Mouse (Mus musculus): ENCODE measurements at regions not wholly inside any gene's neighbourhood (a gene's known extent, or its start where the extent isn't known, plus 50 kb on each side); places are given as distances from the start of the nearest gene placed in this dataset.

DNA sequence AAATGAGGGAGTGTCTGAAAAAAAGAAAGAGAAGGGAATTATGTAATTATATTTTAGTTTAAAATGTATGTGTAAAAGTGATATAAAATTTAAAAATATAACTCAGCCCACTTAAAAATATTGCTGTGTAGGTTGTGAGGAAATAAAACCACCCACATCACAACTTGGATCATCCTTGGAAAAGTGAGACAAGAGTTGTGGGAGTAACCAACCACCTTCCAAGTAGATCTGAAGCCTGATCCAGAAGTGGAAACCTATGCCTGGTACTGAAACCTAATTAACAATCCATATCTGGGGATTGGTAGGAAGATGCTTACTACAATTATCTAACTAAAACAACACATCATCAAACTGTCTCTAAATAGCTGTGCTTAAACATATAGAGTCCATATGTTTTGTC, 743.1 kb downstream of the Stim2 start:
- intact Hi-C loops (cut with DNase I) = no loop called here
- DNase-seq = no peak

DNA sequence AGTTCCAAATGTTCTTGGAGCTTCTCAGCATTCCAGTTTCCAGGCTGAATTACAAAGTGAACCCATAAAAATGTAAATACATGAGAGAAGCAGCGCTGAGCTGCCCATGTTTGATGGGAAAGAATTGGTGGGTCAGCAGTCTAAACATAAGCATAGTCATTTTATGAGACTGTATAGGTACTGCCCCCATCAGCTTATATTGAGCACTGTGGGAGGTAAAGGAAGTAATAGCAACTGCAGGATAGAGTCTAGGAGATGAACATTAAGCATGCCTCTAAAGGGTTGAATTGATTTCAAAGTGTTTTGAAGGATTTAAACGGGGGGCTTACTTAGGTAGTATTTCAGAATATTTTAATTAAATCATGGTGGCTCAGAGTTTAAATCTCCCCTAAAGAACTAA, 748.7 kb downstream of the Stim2 start:
- DNase-seq = no peak
- intact Hi-C loops (cut with DNase I) = no loop called here

DNA sequence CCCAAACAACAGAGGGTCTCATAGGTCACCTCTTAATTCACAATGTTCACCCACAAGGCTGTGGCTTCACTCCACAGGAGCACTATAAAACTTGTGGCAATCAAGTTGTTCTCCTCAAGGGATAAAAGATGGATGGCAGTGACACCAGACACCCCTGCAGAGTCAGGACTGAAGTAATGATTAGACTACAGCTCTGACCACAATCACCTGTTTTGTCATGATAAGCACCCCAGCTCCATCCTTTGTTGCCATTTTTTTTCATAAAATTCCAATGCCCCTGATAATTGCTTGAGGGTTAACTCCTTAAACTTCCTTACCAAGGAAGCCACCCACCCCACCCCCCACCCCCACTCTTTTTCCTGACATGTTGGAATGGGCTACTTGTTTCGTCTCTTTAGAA, 755.1 kb downstream of the Stim2 start:
- intact Hi-C loops (cut with DNase I) = no loop called here
- DNase-seq = no peak

DNA sequence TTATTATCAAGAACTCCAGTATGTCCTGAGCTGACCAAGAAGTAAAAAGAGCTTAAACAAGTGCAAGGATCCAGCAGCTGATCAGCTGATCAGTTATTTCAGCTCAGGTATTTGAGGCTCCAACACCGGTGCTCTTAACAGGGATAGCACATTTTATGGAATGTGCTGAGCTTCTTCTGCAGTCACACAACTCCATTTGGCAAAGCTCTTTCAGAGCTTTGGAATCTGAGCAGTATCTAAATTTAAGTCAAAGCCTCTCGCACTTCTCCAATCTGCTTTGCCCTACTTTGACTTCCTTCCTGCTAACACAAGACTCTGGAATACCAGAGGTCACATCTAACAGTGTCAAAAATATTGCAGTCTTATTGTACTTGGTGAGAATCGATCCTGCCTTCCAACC, 761.4 kb downstream of the Stim2 start:
- intact Hi-C loops (cut with DNase I) = no loop called here
- DNase-seq = no peak

DNA sequence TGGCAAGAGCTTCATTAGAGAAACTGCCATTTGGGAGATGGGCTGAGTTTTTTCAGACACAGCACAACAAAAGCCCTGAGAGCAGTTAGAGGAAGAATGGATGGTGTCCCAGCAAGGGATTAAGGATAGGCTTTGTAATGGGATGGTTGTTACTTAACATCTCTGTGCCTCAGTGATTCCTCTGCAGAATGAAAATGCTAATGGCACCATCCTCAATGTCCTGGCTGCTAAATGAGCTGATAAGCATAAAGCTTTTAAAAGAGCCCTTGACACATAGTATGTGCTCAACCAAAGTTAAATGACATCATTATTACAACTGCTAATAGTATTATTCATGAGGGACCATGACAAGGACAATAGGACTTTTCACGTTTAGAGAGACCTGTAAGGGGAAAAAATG, 764.7 kb downstream of the Stim2 start:
- intact Hi-C loops (cut with DNase I) = no loop called here
- DNase-seq = no peak

DNA sequence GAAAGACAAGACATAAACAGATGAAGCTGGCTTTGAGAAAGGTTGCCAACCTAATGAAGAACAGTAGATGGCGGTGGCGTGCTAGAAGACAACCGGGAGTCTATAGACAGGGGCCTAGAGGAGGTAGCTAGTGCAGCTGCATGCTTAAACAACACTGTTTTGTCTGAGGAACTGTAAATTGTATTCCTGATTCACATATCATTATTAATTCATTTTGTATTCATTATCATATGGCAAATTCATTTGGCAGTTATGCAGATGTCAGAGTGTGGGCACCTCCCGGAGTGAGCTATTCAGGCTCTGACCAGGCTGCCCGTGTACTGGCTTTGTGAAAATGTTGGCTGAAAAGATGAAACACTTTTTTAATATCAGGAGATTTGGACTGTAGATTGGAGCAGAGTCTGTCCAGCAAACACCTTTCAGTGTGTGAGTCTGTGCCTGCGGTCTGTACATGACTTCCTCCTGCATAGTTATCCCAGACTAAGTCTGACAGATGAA, 798.7 kb downstream of the Stim2 start:
- intact Hi-C loops (cut with DNase I) = loop anchor here (10.0 kb wide), 1 partner anchor 542 kb away; no protein-coding TSS in a partner anchor
- peak in 1 of 2 experiments; percentile 37 for DNase-seq

DNA sequence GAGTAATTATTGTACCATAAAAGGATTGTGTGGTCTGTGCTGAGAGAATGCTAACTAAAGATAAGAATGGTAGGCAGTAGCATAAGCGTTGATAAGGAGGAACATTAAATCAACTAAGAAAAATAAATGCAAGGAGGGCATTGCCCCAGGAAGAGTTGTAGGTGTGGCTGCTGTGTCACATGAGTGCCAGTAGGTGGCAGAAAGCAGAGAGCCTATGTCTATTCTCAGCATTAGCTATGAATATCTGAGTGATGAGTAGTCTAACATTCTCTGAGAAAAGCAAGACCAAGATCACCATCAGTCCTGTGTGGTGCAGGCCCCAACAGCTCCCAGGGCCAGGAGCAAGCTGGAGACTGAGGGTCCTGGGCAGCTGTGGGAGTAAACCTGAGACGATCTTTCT, 828.8 kb downstream of the Stim2 start:
- DNase-seq = no peak
- intact Hi-C loops (cut with DNase I) = no loop called here

Data from heart, postnatal 14 days (tissue).